Mouse (Mus musculus) effector memory CD4-positive, alpha-beta T cell, adult 5 months (primary cell): ENCODE data around the gene Gm7942. TPM values are rescaled to one million over a fixed set of nuclear protein-coding genes. Genes with fewer than 3 reads are reported as not detected.

Source experiments
- polyA plus RNA-seq: library from polyadenylated mRNA; unstranded; fragments of 100-300 nt; shearing (Covaris generic); gene quantifications from one replicate; pipeline ENCODE4 v1.2.1, GENCODE M21; 2017

Gene Gm7942
- not detected for polyA plus RNA-seq

GRCm38 (mm10) chr5:95106638-95107037 lies at the start of gene Gm7942:
Gene Gm7942 (plus strand): TSS chr5:95106938.

Other genes with a start within 250 kb of the Gm7942 start
- not detected for gene Gm3183, start 241.5 kb upstream of the Gm7942 start, polyA plus RNA-seq
- gene Gm6367, start 118.3 kb upstream of the Gm7942 start, polyA plus RNA-seq: not detected
- 0.65 TPM for gene Gm16513, start 75.7 kb downstream of the Gm7942 start, polyA plus RNA-seq
- gene Gm10424, start 165.8 kb downstream of the Gm7942 start, polyA plus RNA-seq: not detected
- gene Gm3259, start 199.0 kb downstream of the Gm7942 start, polyA plus RNA-seq: not detected